Mouse (Mus musculus): Measurements from ENCODE around the gene Actg1. TPM values are rescaled to one million over a fixed set of nuclear protein-coding genes. Genes with fewer than 3 reads are reported as not detected.

The Actg1 gene
- polyA plus RNA-seq, 1 experiment, result 2,484 TPM

DNA sequence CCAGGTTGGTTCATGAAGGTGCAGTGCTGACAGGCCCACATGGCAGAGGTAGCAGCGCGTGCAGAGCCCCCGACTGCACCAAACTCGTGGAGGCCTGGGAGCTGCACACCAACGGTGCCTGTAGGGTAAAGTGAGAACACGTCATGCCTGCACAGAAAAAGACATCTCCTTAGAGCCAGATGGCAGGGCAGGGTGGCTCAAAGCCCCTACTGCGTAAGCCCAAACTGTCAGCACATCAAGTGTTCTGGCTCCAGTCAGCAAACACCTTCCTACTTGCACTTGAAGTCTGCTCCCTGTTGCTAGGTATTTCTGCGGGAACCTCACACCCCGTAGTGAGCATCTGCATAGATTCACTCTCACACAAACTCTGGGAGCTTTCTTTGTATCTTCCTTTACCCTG, 34.2 kb upstream of the Actg1 start:
- H3K9ac ChIP-seq (ENCODE audit: low read depth, poor library complexity, severe bottlenecking), result no peak overlapping the region
- H3K27ac ChIP-seq (ENCODE audit: insufficient read depth, low read length), result no peak overlapping the region
- TF ChIP-seq CTCF (IDR thresholded peaks at IDR 0.05; ENCODE audit: low read depth, low read length) (no peak), POLR2A (IDR thresholded peaks at IDR 0.05; ENCODE audit: insufficient read depth, low read length) (no peak), EP300 (IDR thresholded peaks at IDR 0.05; ENCODE audit: insufficient read depth, low read depth, low read length) (no peak)
- no peak overlapping the region for H3K4me3 ChIP-seq (ENCODE audit: low read depth, low read length)
- no peaks in the 10 kb centered on the region for H3K4me1 ChIP-seq (ENCODE audit: control insufficient read depth, insufficient read depth, low read length)
- H3K9me3 ChIP-seq (replicated peaks; ENCODE audit: control insufficient read depth, insufficient read depth, low read length, poor library complexity, severe bottlenecking), result no peaks in the 10 kb centered on the region
- H3K36me3 ChIP-seq (ENCODE audit: control insufficient read depth, insufficient read depth, low read length, poor library complexity, severe bottlenecking), result peaks cover 22% of the 10 kb centered on the region
- H3K27me3 ChIP-seq (ENCODE audit: control insufficient read depth, insufficient read depth, low read length, poor library complexity, severe bottlenecking), result no peaks in the 10 kb centered on the region

DNA sequence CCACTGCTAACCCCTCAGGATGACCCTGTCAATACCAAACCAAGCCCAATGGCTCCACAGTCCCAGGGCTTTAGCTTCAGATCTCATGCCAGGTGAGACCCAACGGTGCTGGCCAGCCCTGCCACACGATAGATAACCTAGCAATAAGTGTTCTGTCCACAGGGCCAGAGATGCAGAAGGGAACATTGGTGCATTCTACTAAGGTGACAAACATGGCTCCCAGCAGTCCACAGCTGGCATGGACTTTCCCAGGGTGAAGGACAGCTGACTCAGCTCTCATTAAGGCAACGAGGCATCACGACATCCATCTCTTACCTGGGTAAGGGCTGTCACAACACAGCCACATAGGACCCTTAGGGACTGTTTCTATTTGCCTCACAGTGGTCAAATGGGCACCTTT, 32.8 kb upstream of the Actg1 start:
- Histone ChIP-seq H3K4me3 (ENCODE audit: low read depth, low read length) (no peak overlapping the region), H3K36me3 (ENCODE audit: control insufficient read depth, insufficient read depth, low read length, poor library complexity, severe bottlenecking) (peaks cover 17% of the 10 kb centered on the region), H3K27me3 (ENCODE audit: control insufficient read depth, insufficient read depth, low read length, poor library complexity, severe bottlenecking) (no peaks in the 10 kb centered on the region), H3K9me3 (replicated peaks; ENCODE audit: control insufficient read depth, insufficient read depth, low read length, poor library complexity, severe bottlenecking) (no peaks in the 10 kb centered on the region), H3K27ac (ENCODE audit: insufficient read depth, low read length) (no peak overlapping the region), H3K4me1 (ENCODE audit: control insufficient read depth, insufficient read depth, low read length) (no peaks in the 10 kb centered on the region), H3K9ac (ENCODE audit: low read depth, poor library complexity, severe bottlenecking) (no peak overlapping the region)
- TF ChIP-seq POLR2A (IDR thresholded peaks at IDR 0.05; ENCODE audit: insufficient read depth, low read length), result no peak
- no peak for TF ChIP-seq CTCF (IDR thresholded peaks at IDR 0.05; ENCODE audit: low read depth, low read length)
- TF ChIP-seq EP300 (IDR thresholded peaks at IDR 0.05; ENCODE audit: insufficient read depth, low read depth, low read length), result no peak

DNA sequence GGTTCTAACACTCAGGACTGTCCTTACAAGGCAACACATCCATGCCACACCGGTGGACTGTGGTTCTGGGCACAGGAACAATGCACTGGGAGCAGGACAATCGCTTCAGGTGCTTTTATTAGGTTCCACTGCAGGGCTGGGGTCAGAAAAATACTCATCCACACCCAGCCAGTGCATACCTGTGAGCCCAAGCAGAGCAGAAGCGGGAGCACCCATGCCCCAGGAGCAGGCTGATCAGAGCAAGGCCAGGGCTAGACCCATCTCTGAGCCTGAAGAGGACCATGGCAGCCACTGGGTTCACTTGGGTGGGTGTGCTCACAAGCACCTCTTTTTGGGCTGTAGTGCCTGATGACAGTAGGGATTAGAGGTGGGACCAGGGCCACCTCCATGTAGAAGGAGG, 31.9 kb upstream of the Actg1 start:
- Histone ChIP-seq H3K9me3 (replicated peaks; ENCODE audit: control insufficient read depth, insufficient read depth, low read length, poor library complexity, severe bottlenecking) (no peaks in the 10 kb centered on the region), H3K4me3 (ENCODE audit: low read depth, low read length) (no peak overlapping the region), H3K27me3 (ENCODE audit: control insufficient read depth, insufficient read depth, low read length, poor library complexity, severe bottlenecking) (no peaks in the 10 kb centered on the region), H3K27ac (ENCODE audit: insufficient read depth, low read length) (no peak overlapping the region), H3K36me3 (ENCODE audit: control insufficient read depth, insufficient read depth, low read length, poor library complexity, severe bottlenecking) (peaks cover 14% of the 10 kb centered on the region), H3K4me1 (ENCODE audit: control insufficient read depth, insufficient read depth, low read length) (no peaks in the 10 kb centered on the region), H3K9ac (ENCODE audit: low read depth, poor library complexity, severe bottlenecking) (no peak overlapping the region)
- TF ChIP-seq EP300 (IDR thresholded peaks at IDR 0.05; ENCODE audit: insufficient read depth, low read depth, low read length) (no peak), POLR2A (IDR thresholded peaks at IDR 0.05; ENCODE audit: insufficient read depth, low read length) (no peak), CTCF (IDR thresholded peaks at IDR 0.05; ENCODE audit: low read depth, low read length) (no peak)

DNA sequence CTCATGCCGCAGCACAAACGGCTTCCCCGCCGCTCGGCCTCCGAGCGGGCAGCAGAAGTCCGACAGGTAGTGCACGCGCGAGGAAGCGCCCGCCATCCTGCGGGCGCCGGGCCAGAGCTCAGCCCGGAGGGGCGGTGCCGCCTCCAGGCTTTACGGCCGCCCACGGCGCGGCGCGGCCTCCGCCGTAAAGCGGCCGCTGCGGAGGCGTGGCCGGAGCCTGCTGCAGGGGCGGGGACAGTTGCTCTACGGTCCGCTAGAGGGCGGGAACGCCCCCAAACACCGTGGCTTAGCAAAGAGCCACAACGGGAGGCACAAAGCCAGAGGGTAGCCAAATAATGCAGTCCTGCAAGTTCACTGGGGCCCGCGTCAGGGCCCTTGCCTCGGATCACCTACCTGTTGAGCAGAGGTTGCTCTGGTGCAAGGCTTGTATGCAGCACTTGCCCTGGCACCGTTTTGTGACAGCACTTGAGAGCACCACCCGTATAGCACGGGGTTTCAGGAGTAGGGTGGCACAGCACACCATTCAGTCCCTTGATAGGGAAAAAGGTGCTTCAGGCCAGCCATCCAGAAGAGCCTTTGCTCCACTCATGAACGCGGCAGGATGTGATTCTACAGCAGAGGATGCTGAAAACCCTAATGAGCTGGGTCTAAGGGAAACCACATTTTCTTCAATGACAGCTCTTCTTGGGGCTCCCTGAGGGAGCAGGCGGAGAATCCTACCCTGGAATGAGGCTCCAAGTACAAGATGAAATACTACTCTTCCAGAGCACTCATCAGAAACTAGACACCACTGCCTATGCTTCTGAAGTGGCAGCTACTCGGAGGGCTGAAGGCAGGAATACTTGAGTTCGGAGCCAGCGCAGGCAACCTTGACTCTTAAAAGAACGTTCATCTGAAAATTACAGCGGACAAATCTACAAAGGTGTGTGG, 30.5 kb upstream of the Actg1 start, which contains the start of gene Faap100:
Gene Faap100 (minus strand): TSS at position 154 of the 930 bp plus-strand sequence.
- no peaks in the 10 kb centered on the region for H3K9me3 ChIP-seq (replicated peaks; ENCODE audit: control insufficient read depth, insufficient read depth, low read length, poor library complexity, severe bottlenecking)
- TF ChIP-seq POLR2A (IDR thresholded peaks at IDR 0.05; ENCODE audit: insufficient read depth, low read length) (peak; percentile 10), CTCF (IDR thresholded peaks at IDR 0.05; ENCODE audit: low read depth, low read length) (peak; percentile 48), EP300 (IDR thresholded peaks at IDR 0.05; ENCODE audit: insufficient read depth, low read depth, low read length) (0 out of 2 replicates have a peak, but pooled peaks have one; percentile 19)
- H3K4me1 ChIP-seq (ENCODE audit: control insufficient read depth, insufficient read depth, low read length), result no peaks in the 10 kb centered on the region
- peak within 1 kb of the TSS; percentile 72 for H3K9ac ChIP-seq (ENCODE audit: low read depth, poor library complexity, severe bottlenecking)
- peaks cover 6% of the 10 kb centered on the region; the same call in 1 of the 2 replicates for H3K36me3 ChIP-seq (ENCODE audit: control insufficient read depth, insufficient read depth, low read length, poor library complexity, severe bottlenecking)
- no peaks in the 10 kb centered on the region for H3K27me3 ChIP-seq (ENCODE audit: control insufficient read depth, insufficient read depth, low read length, poor library complexity, severe bottlenecking)
- no peak within 1 kb of the TSS for H3K27ac ChIP-seq (ENCODE audit: insufficient read depth, low read length)
- peak within 1 kb of the TSS; percentile 87 for H3K4me3 ChIP-seq (ENCODE audit: low read depth, low read length)

DNA sequence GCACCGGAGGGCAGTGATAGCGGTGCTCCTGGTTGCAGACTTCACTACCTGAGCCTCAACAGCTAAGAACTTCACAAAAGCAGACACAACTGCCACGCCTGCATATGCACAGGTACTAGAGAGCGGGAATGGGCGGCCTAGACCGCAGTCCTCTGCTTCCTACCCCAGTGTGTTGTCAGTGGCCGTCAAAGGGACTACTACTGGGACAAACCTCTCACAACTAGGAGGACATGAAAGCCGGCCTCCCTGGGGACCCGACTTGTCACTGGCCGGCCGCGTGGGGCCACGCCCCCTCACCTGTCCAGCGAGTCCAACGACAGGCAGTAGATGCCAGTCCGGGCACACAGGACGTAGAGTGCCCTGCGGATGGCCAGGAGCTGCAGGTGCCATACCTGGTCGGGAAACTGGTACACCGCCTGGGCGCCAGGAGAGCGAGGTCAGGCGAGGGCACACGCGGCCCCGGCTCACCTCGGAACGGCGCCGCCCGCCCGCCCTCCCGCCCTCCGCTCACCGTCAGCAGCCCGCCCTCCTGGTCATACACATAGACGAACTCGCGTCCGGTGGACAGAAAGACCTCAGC, 29.8 kb upstream of the Actg1 start:
- Histone ChIP-seq H3K36me3 (ENCODE audit: control insufficient read depth, insufficient read depth, low read length, poor library complexity, severe bottlenecking) (peaks cover 5% of the 10 kb centered on the region; the same call in 1 of the 2 replicates), H3K27me3 (ENCODE audit: control insufficient read depth, insufficient read depth, low read length, poor library complexity, severe bottlenecking) (no peaks in the 10 kb centered on the region), H3K9ac (ENCODE audit: low read depth, poor library complexity, severe bottlenecking) (peak overlapping the region; percentile 72), H3K4me1 (ENCODE audit: control insufficient read depth, insufficient read depth, low read length) (no peaks in the 10 kb centered on the region), H3K4me3 (ENCODE audit: low read depth, low read length) (peak overlapping the region; percentile 87), H3K27ac (ENCODE audit: insufficient read depth, low read length) (no peak overlapping the region), H3K9me3 (replicated peaks; ENCODE audit: control insufficient read depth, insufficient read depth, low read length, poor library complexity, severe bottlenecking) (no peaks in the 10 kb centered on the region)
- TF ChIP-seq EP300 (IDR thresholded peaks at IDR 0.05; ENCODE audit: insufficient read depth, low read depth, low read length) (no peak), CTCF (IDR thresholded peaks at IDR 0.05; ENCODE audit: low read depth, low read length) (no peak), POLR2A (IDR thresholded peaks at IDR 0.05; ENCODE audit: insufficient read depth, low read length) (no peak)
